Mouse (Mus musculus) intestine, postnatal 0 days (tissue): ENCODE measurements around the gene Ankzf1. TPM values are rescaled to one million over a fixed set of nuclear protein-coding genes. Genes with fewer than 3 reads are reported as not detected.

Experiments
- ATAC-seq: fragments of 200-750 bp; cut with Nextera tagmentation; 2 replicates; pipeline ENCODE4 v1.8.0; 2017; ENCODE audit warnings: mild to moderate bottlenecking, moderate TSS enrichment, moderate library complexity
- H3K27ac ChIP-seq: fragments of 300-500 bp; sonication (generic); 2 replicates; pipeline ENCODE4 v1.5.1; 2014; ENCODE audit warnings: mild to moderate bottlenecking, low read depth, low read length, moderate library complexity
- H3K27me3 ChIP-seq: fragments of 300-500 bp; sonication (generic); replicated peaks from 2 replicates; pipeline ENCODE4 v1.6.1; 2014; ENCODE audit warnings: low read length, mixed read lengths; ENCODE audit not compliant: control insufficient read depth, insufficient read depth
- H3K36me3 ChIP-seq: fragments of 300-500 bp; sonication (generic); 2 replicates; pipeline ENCODE4 v1.6.1; 2014; ENCODE audit warnings: mild to moderate bottlenecking, moderate library complexity; ENCODE audit not compliant: control insufficient read depth, insufficient read depth
- H3K4me1 ChIP-seq: fragments of 300-500 bp; sonication (generic); replicated peaks from 2 replicates; pipeline ENCODE4 v1.6.1; 2014; ENCODE audit warnings: antibody characterized with exemption, low read length, mixed read lengths; ENCODE audit not compliant: control insufficient read depth, insufficient read depth
- H3K4me2 ChIP-seq: fragments of 300-500 bp; sonication (generic); replicated peaks from 2 replicates; pipeline ENCODE4 v1.6.1; 2014; ENCODE audit warnings: low read depth, mild to moderate bottlenecking, moderate library complexity
- H3K4me3 ChIP-seq: fragments of 300-500 bp; sonication (generic); 2 replicates; pipeline ENCODE4 v1.5.1; 2014; ENCODE audit warnings: low read depth, low read length
- H3K9ac ChIP-seq: fragments of 300-500 bp; sonication (generic); 2 replicates; pipeline ENCODE4 v1.6.1; 2014; ENCODE audit warnings: mild to moderate bottlenecking, low read depth, low read length
- H3K9me3 ChIP-seq: fragments of 300-500 bp; sonication (generic); 2 replicates; pipeline ENCODE4 v1.6.1; 2016; ENCODE audit warnings: mixed run types; ENCODE audit not compliant: control insufficient read depth
- CTCF ChIP-seq: sonication (generic); IDR thresholded peaks from 2 replicates; pipeline ENCODE4 v1.5.1; 2016; ENCODE audit warnings: low read depth, mild to moderate bottlenecking, control low read depth, antibody characterized with exemption, moderate library complexity
- WGBS: fragments of 180-500 bp; shearing (Covaris S2); extraction: QIAGEN DNeasy Blood & Tissue Kit; methylation state at CpG from one replicate; pipeline ENCODE4 v1.1.7; 2014; 5-methylcytosine and 5-hydroxymethylcytosine counted together
- polyA plus RNA-seq: library from polyadenylated mRNA; unstranded; fragments of >200 nt; fragmentation: Nextera tagmentation; extraction: Ambion mirVana; gene quantifications from 2 replicates; pipeline ENCODE4 v1.2.1, GENCODE M21; 2015

The Ankzf1 gene
- polyA plus RNA-seq, 1 experiment from 2014 or later = 10.7 TPM

GRCm38 (mm10) chr1:75214442-75214841 is 22.5 kb downstream of the Ankzf1 start:
- Histone ChIP-seq H3K9ac (no peak overlapping the region), H3K9me3 (no peaks in the 10 kb centered on the region), H3K4me3 (no peak overlapping the region), H3K27ac (peak overlapping the region; percentile 89), H3K27me3 (no peaks in the 10 kb centered on the region), H3K4me2 (peak overlapping the region; percentile 38; the same call in 1 of the 2 replicates), H3K36me3 (peaks cover 20% of the 10 kb centered on the region), H3K4me1 (peaks cover 14% of the 10 kb centered on the region)
- WGBS = 42% methylated on average over 2 of the region's 2 CpGs
- ATAC-seq = peak; percentile 73
- no peak for TF ChIP-seq CTCF

- peak overlapping the region; percentile 24; the same call in 1 of the 2 replicates for H3K4me2 ChIP-seq
- H3K36me3 ChIP-seq = peaks cover 20% of the 10 kb centered on the region
- 41% methylated on average over 5 of the region's 5 CpGs for WGBS
- no peak for ATAC-seq
- H3K27me3 ChIP-seq = no peaks in the 10 kb centered on the region
- peak overlapping the region; percentile 89 for H3K27ac ChIP-seq
- H3K9me3 ChIP-seq = no peaks in the 10 kb centered on the region
- H3K4me3 ChIP-seq = no peak overlapping the region
- TF ChIP-seq CTCF = no peak
- H3K4me1 ChIP-seq = peaks cover 14% of the 10 kb centered on the region
- no peak overlapping the region for H3K9ac ChIP-seq
Observed at GRCm38 (mm10) chr1:75214886-75215285, 22.9 kb downstream of the Ankzf1 start.

GRCm38 (mm10) chr1:75215785-75216184 is 23.8 kb downstream of the Ankzf1 start:
- peaks cover 14% of the 10 kb centered on the region for H3K4me1 ChIP-seq
- 93% methylated on average over 9 of the region's 9 CpGs for WGBS
- H3K27me3 ChIP-seq = peaks cover 8% of the 10 kb centered on the region; the same call in 1 of the 2 replicates
- no peak overlapping the region for H3K9ac ChIP-seq
- ATAC-seq = no peak
- H3K9me3 ChIP-seq = no peaks in the 10 kb centered on the region
- peaks cover 20% of the 10 kb centered on the region for H3K36me3 ChIP-seq
- no peak overlapping the region for H3K4me2 ChIP-seq
- no peak overlapping the region for H3K4me3 ChIP-seq
- TF ChIP-seq CTCF = no peak
- H3K27ac ChIP-seq = no peak overlapping the region

- 71% methylated on average over 13 of the region's 13 CpGs for WGBS
- no peaks in the 10 kb centered on the region for H3K9me3 ChIP-seq
- peak overlapping the region; percentile 100 for H3K4me2 ChIP-seq
- peaks cover 20% of the 10 kb centered on the region for H3K36me3 ChIP-seq
- no peak for ATAC-seq
- H3K4me1 ChIP-seq = peaks cover 11% of the 10 kb centered on the region
- peaks cover 15% of the 10 kb centered on the region; the same call in 1 of the 2 replicates for H3K27me3 ChIP-seq
- no peak overlapping the region for H3K9ac ChIP-seq
- no peak overlapping the region for H3K27ac ChIP-seq
- no peak for TF ChIP-seq CTCF
- H3K4me3 ChIP-seq = no peak overlapping the region
Observed at GRCm38 (mm10) chr1:75216797-75217585, 25.0 kb downstream of the Ankzf1 start.

- no peak overlapping the region for H3K27ac ChIP-seq
- H3K36me3 ChIP-seq = peaks cover 20% of the 10 kb centered on the region
- H3K9ac ChIP-seq = no peak overlapping the region
- no peaks in the 10 kb centered on the region for H3K9me3 ChIP-seq
- peaks cover 15% of the 10 kb centered on the region; the same call in 1 of the 2 replicates for H3K27me3 ChIP-seq
- peak overlapping the region; percentile 100 for H3K4me2 ChIP-seq
- peak overlapping the region; percentile 44 for H3K4me3 ChIP-seq
- no peak for ATAC-seq
- H3K4me1 ChIP-seq = peaks cover 11% of the 10 kb centered on the region
- whole genome bisulfite sequencing = 2% methylated on average over 6 of the region's 6 CpGs
- no peak for TF ChIP-seq CTCF
Observed at GRCm38 (mm10) chr1:75217893-75218226, 25.9 kb downstream of the Ankzf1 start.

- TF ChIP-seq CTCF = no peak
- WGBS = 1% methylated on average over 38 of the region's 38 CpGs
- H3K4me2 ChIP-seq = peak overlapping the region; percentile 100
- peak overlapping the region; percentile 23 for H3K27ac ChIP-seq
- H3K4me1 ChIP-seq = peaks cover 11% of the 10 kb centered on the region
- H3K36me3 ChIP-seq = peaks cover 18% of the 10 kb centered on the region
- ATAC-seq = peak; percentile 29; the same call in 1 of the 2 replicates
- H3K4me3 ChIP-seq = peak overlapping the region; percentile 44
- H3K9ac ChIP-seq = peak overlapping the region; percentile 35
- no peaks in the 10 kb centered on the region for H3K9me3 ChIP-seq
- H3K27me3 ChIP-seq = peaks cover 15% of the 10 kb centered on the region; the same call in 1 of the 2 replicates
Observed at GRCm38 (mm10) chr1:75218227-75219001, 26.5 kb downstream of the Ankzf1 start.
